ENCODE assay signal across 6 mouse cellular contexts in genomic region chr14:110822174-110822573, GRCm38 (mm10).
A peak's percentile ranks its signal among the peaks of the same experiment; 100 is the strongest.
DNase-seq lines count a peak whose midpoint lies in the region; ATAC-seq and TF ChIP-seq lines count a peak whose summit lies in the region.
"Not testable (repeated sequence)": the region's sequence is repeated elsewhere in the genome, so short reads cannot be mapped to it uniquely, and the experiment has no call there.

No protein-coding gene starts in this region.

- not testable (repeated sequence) for TF ChIP-seq CTCF in midbrain, postnatal 0 days (IDR thresholded peaks at IDR 0.05)

- not testable (repeated sequence) for H3K9me3 ChIP-seq in heart, embryonic 13.5 days; heart, embryonic 16.5 days (replicated peaks; ENCODE audit: control insufficient read depth, low read length); midbrain, postnatal 0 days (ENCODE audit: low read length)

- not testable (repeated sequence) for H3K4me1 ChIP-seq in heart, embryonic 13.5 days; heart, embryonic 16.5 days (ENCODE audit: control insufficient read depth, insufficient read depth, low read length); midbrain, postnatal 0 days (ENCODE audit: insufficient read depth, low read length)

- H3K4me3 ChIP-seq in heart, embryonic 13.5 days; heart, embryonic 16.5 days (ENCODE audit: low read length); midbrain, postnatal 0 days (ENCODE audit: low read depth, low read length): not testable (repeated sequence)

- H3K36me3 ChIP-seq in heart, embryonic 13.5 days; heart, embryonic 16.5 days (ENCODE audit: control insufficient read depth, insufficient read depth); midbrain, postnatal 0 days (ENCODE audit: insufficient read depth, low read length): not testable (repeated sequence)

- H3K27ac ChIP-seq in heart, embryonic 13.5 days (replicated peaks), result peak overlapping the region; percentile 53; the same call in 1 of the 2 replicates
- not testable (repeated sequence) for H3K27ac ChIP-seq in heart, embryonic 16.5 days (ENCODE audit: low read length); midbrain, postnatal 0 days (ENCODE audit: low read depth, low read length)

- peak overlapping the region; percentile 32 for H3K4me2 ChIP-seq in heart, embryonic 13.5 days
- H3K4me2 ChIP-seq in heart, embryonic 16.5 days (ENCODE audit: low read depth, low read length), result peak overlapping the region; percentile 28; the same call in 1 of the 2 replicates
- not testable (repeated sequence) for H3K4me2 ChIP-seq in midbrain, postnatal 0 days (ENCODE audit: low read depth, low read length, poor library complexity, severe bottlenecking)

- ATAC-seq in heart, embryonic 13.5 days (ENCODE audit: extremely low read depth, insufficient number of reproducible peaks, low FRiP score, low TSS enrichment); midbrain, postnatal 0 days (ENCODE audit: low FRiP score): not testable (repeated sequence)
- ATAC-seq in heart, embryonic 16.5 days (replicated peaks; ENCODE audit: extremely low read depth, insufficient read depth, low FRiP score), result peak; percentile 58

- not testable (repeated sequence) for H3K27me3 ChIP-seq in heart, embryonic 13.5 days (replicated peaks); heart, embryonic 16.5 days (ENCODE audit: control insufficient read depth, insufficient read depth, low read length); midbrain, postnatal 0 days (ENCODE audit: insufficient read depth, low read length)

- peak; percentile 1 to 10 for DNase-seq in cerebellum, postnatal 14 days
- peak; percentile 38 for DNase-seq in heart, postnatal 4 days
- DNase-seq in left cerebral cortex, postnatal 4 days, result peak; percentile 41
- peak; percentile 8 for DNase-seq in midbrain, postnatal 0 days (ENCODE audit: low spot score)

- not testable (repeated sequence) for H3K9ac ChIP-seq in heart, embryonic 13.5 days; heart, embryonic 16.5 days (ENCODE audit: low read length); midbrain, postnatal 0 days (replicated peaks; ENCODE audit: low read length, poor library complexity, severe bottlenecking)

- intact Hi-C loops in left cerebral cortex, postnatal 4 days (cut with DNase I), result not testable (repeated sequence)

- WGBS in heart, embryonic 13.5 days, result 30% methylated on average over 3 of the region's 3 CpGs
- WGBS in heart, embryonic 16.5 days, result 45% methylated on average over 3 of the region's 3 CpGs
- WGBS in midbrain, postnatal 0 days, result 71% methylated on average over 3 of the region's 3 CpGs
